Mouse (Mus musculus): ENCODE measurements around the gene Clcc1. TPM values are rescaled to one million over a fixed set of nuclear protein-coding genes. Genes with fewer than 3 reads are reported as not detected.

Gene Clcc1
- polyA plus RNA-seq, 1 experiment from 2014 or later = 43.5 TPM

GRCm38 (mm10) chr3:108701256-108701655, 47.5 kb downstream of the Clcc1 start:
- H3K4me3 ChIP-seq = no peak overlapping the region
- 65% methylated on average over 1 of the region's 1 CpGs for WGBS
- H3K9ac ChIP-seq = no peak overlapping the region
- no peak for ATAC-seq (ENCODE audit: extremely low read depth, insufficient number of reproducible peaks, low FRiP score, low TSS enrichment)
- H3K4me2 ChIP-seq = no peak overlapping the region
- no peaks in the 10 kb centered on the region for H3K9me3 ChIP-seq
- no peaks in the 10 kb centered on the region for H3K27me3 ChIP-seq (replicated peaks)
- no peak overlapping the region for H3K27ac ChIP-seq (replicated peaks)
- no peaks in the 10 kb centered on the region for H3K4me1 ChIP-seq
- peaks cover 60% of the 10 kb centered on the region for H3K36me3 ChIP-seq

GRCm38 (mm10) chr3:108702789-108703188, 49.1 kb downstream of the Clcc1 start:
- Histone ChIP-seq H3K4me3 (no peak overlapping the region), H3K4me2 (no peak overlapping the region), H3K9me3 (no peaks in the 10 kb centered on the region), H3K27ac (replicated peaks) (no peak overlapping the region), H3K36me3 (peaks cover 46% of the 10 kb centered on the region), H3K4me1 (no peaks in the 10 kb centered on the region), H3K27me3 (replicated peaks) (no peaks in the 10 kb centered on the region), H3K9ac (no peak overlapping the region)
- no peak for ATAC-seq (ENCODE audit: extremely low read depth, insufficient number of reproducible peaks, low FRiP score, low TSS enrichment)
- 93% methylated on average over 8 of the region's 8 CpGs for WGBS

DNA sequence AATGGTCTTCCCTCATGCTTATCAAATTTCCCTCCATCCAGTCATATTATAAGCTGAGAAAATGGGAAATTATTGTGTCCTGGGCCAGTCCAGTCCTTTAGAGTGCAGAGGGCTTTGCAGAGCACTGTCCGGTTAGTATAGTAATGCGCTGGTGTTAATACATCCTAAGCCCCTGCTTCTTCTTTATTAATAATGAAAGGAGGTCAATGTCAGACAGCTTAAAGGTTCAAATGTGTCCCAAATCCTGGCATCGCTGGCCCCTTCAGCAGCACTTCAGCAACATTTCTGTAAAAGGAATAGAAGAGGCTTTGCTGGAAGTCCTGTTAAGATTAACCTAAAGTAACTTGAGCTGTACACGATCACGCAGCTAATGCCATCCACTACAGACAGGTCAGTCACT, 57.6 kb downstream of the Clcc1 start:
- H3K27me3 ChIP-seq (replicated peaks) = no peaks in the 10 kb centered on the region
- no peaks in the 10 kb centered on the region for H3K36me3 ChIP-seq
- no peaks in the 10 kb centered on the region for H3K9me3 ChIP-seq
- ATAC-seq (ENCODE audit: extremely low read depth, insufficient number of reproducible peaks, low FRiP score, low TSS enrichment) = no peak
- 87% methylated on average over 5 of the region's 5 CpGs for WGBS
- H3K4me2 ChIP-seq = no peak overlapping the region
- H3K27ac ChIP-seq (replicated peaks) = no peak overlapping the region
- peaks cover 13% of the 10 kb centered on the region for H3K4me1 ChIP-seq
- H3K4me3 ChIP-seq = no peak overlapping the region
- no peak overlapping the region for H3K9ac ChIP-seq

DNA sequence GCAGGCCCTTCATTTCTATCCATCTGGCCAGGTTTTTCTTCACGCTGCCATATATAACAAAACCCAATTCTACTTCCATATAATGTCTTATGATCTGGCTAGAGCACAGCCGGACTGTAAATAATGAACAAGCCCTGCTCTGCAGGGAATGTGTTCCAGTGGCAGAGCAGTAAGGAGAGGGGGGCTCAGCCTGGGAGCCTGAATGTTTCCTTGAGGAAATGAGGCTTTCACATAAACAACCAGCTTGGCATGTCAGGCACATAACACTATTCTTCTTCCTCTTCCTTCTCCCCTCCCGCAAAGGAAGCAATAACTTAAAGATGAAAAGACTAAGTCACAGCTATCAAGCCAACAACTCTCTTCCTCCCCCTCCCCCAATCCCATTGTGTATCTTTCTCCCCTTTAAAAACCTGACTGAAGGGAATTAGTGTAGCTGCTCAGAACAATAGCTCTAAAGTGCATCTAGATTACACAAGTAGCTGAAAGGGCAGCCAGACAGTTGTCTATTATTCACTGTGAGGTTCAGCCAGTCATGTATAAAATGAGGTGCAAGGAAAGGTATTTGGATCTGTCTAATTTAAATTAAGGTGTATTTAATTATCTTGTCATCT, 59.5 kb downstream of the Clcc1 start:
- H3K9me3 ChIP-seq = no peaks in the 10 kb centered on the region
- ATAC-seq (ENCODE audit: extremely low read depth, insufficient number of reproducible peaks, low FRiP score, low TSS enrichment) = no peak
- no peaks in the 10 kb centered on the region for H3K27me3 ChIP-seq (replicated peaks)
- H3K36me3 ChIP-seq = no peaks in the 10 kb centered on the region
- H3K9ac ChIP-seq = no peak overlapping the region
- H3K4me1 ChIP-seq = peaks cover 13% of the 10 kb centered on the region
- no peak overlapping the region for H3K4me2 ChIP-seq
- whole genome bisulfite sequencing = 60% methylated on average over 3 of the region's 3 CpGs
- no peak overlapping the region for H3K4me3 ChIP-seq
- H3K27ac ChIP-seq (replicated peaks) = no peak overlapping the region

- no peak overlapping the region for H3K9ac ChIP-seq
- ATAC-seq (ENCODE audit: extremely low read depth, insufficient number of reproducible peaks, low FRiP score, low TSS enrichment) = no peak
- WGBS = 76% methylated on average over 4 of the region's 4 CpGs
- no peaks in the 10 kb centered on the region for H3K36me3 ChIP-seq
- no peaks in the 10 kb centered on the region for H3K27me3 ChIP-seq (replicated peaks)
- no peak overlapping the region for H3K4me3 ChIP-seq
- H3K27ac ChIP-seq (replicated peaks) = no peak overlapping the region
- H3K4me2 ChIP-seq = no peak overlapping the region
- no peaks in the 10 kb centered on the region for H3K9me3 ChIP-seq
- H3K4me1 ChIP-seq = peaks cover 18% of the 10 kb centered on the region
Observed at GRCm38 (mm10) chr3:108714837-108715236, 61.1 kb downstream of the Clcc1 start.

DNA sequence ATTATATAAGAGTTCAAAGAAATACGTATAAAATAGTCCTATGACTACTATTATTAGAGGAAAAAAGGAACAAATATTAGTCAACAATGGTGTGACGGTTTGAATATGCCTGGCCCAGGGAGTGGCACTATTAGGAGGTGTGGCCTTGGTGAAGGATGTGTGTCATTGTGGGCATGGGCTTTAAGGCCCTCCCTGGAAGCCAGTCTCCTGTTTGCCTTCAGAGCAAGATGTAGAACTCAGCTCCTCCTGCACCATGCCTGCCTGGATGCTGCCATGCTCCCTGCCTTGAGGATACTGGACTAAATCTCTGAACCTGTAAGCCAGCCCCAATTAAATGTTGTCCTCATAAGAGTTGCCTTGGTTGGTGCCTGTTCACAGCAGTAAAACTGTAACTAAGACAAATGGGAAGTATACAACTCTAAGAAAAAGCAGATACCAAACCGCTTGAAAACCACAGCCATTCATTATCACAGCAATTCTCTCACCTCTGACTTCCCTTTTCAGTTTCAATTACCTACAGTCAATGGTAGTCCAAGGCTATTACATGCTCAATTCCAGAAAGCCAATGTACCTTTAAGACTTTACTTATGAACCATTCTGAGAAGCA, 64.3 kb downstream of the Clcc1 start:
- no peak overlapping the region for H3K4me2 ChIP-seq
- H3K36me3 ChIP-seq = no peaks in the 10 kb centered on the region
- no peak overlapping the region for H3K27ac ChIP-seq (replicated peaks)
- no peaks in the 10 kb centered on the region for H3K9me3 ChIP-seq
- ATAC-seq (ENCODE audit: extremely low read depth, insufficient number of reproducible peaks, low FRiP score, low TSS enrichment) = no peak
- no peak overlapping the region for H3K4me3 ChIP-seq
- WGBS = 88% methylated on average over 3 of the region's 3 CpGs
- H3K9ac ChIP-seq = no peak overlapping the region
- peaks cover 28% of the 10 kb centered on the region for H3K4me1 ChIP-seq
- no peaks in the 10 kb centered on the region for H3K27me3 ChIP-seq (replicated peaks)

DNA sequence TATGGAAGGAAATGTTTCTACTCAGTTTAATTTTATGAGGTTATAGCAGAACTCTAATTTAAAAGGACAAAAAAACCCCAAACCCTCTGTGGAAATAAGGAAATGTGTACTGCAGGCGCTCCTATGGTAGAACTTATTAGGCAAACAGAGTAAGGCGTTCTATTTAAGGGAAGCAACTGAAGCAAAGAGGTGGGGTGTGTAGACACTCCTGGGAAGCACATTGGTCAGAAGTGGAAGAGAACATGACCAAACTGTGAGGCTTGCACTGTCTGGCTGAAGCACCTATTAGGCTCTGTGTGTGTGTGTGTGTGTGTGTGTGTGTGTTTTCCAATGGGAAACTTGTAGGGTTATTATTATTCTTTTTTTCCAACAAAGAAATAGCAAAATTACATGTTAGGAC, 65.6 kb downstream of the Clcc1 start:
- WGBS = 80% methylated on average over 2 of the region's 2 CpGs
- Histone ChIP-seq H3K36me3 (no peaks in the 10 kb centered on the region), H3K4me3 (no peak overlapping the region), H3K9ac (no peak overlapping the region), H3K4me2 (no peak overlapping the region), H3K27ac (replicated peaks) (no peak overlapping the region), H3K27me3 (replicated peaks) (no peaks in the 10 kb centered on the region), H3K4me1 (peaks cover 23% of the 10 kb centered on the region), H3K9me3 (no peaks in the 10 kb centered on the region)
- ATAC-seq (ENCODE audit: extremely low read depth, insufficient number of reproducible peaks, low FRiP score, low TSS enrichment) = no peak

GRCm38 (mm10) chr3:108719761-108720160, 66.0 kb downstream of the Clcc1 start:
- WGBS = 85% methylated on average over 3 of the region's 3 CpGs
- no peak for ATAC-seq (ENCODE audit: extremely low read depth, insufficient number of reproducible peaks, low FRiP score, low TSS enrichment)
- no peak overlapping the region; the same call in 1 of the 2 replicates for H3K4me2 ChIP-seq
- H3K36me3 ChIP-seq = no peaks in the 10 kb centered on the region
- no peaks in the 10 kb centered on the region for H3K9me3 ChIP-seq
- H3K4me3 ChIP-seq = no peak overlapping the region
- no peak overlapping the region for H3K27ac ChIP-seq (replicated peaks)
- H3K9ac ChIP-seq = peak overlapping the region; percentile 52; the same call in 1 of the 2 replicates
- H3K4me1 ChIP-seq = peaks cover 23% of the 10 kb centered on the region
- no peaks in the 10 kb centered on the region for H3K27me3 ChIP-seq (replicated peaks)

DNA sequence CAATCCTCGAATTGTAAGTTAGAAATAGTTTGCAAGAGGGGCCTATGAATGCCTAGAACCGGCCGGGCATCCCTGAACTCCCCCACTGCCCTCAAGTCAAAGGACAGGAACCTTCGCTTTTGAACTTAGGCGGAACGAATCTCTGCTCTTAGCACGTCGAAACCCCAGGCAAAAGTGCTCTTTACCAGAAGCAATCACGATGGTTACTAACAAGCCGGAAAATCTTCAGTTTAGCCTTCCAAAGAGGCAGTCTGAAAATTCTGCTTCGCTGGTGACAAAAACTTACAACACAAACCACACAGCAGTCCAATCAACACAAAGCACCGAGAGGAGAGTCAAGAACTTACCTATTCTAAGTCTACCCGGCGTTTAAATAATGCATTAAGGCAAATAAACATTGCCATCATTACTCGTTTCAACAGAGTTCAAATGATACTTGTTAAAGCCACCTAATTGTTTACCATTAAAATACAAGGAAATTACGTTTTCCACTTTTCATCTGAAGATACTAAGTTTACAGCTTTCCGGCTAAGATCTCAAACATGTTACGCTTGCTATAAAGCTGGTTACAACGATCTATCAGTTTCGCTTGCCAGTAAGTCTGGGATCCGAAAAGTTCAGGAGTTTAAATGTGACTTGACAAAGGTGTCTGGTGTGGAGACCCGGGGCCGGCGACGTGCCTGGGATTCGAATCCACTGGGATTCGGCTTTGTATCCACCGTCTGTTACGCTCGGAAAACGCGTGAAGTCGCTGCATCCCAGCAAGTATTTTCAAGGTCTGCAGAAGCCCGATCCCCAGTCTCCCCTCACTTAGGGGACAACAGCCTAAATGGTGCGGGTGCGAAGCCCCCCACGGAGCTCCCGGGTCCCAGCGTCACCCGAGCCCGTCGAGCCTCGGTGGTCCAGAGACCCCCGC, 67.6 kb downstream of the Clcc1 start:
- ATAC-seq (ENCODE audit: extremely low read depth, insufficient number of reproducible peaks, low FRiP score, low TSS enrichment) = no peak
- Histone ChIP-seq H3K4me3 (peak overlapping the region; percentile 83), H3K9me3 (no peaks in the 10 kb centered on the region), H3K9ac (peak overlapping the region; percentile 97), H3K4me1 (peaks cover 20% of the 10 kb centered on the region), H3K36me3 (no peaks in the 10 kb centered on the region), H3K27ac (replicated peaks) (peak overlapping the region; percentile 91), H3K4me2 (peak overlapping the region; percentile 79), H3K27me3 (replicated peaks) (no peaks in the 10 kb centered on the region)
- 1% methylated on average over 44 of the region's 44 CpGs for WGBS

DNA sequence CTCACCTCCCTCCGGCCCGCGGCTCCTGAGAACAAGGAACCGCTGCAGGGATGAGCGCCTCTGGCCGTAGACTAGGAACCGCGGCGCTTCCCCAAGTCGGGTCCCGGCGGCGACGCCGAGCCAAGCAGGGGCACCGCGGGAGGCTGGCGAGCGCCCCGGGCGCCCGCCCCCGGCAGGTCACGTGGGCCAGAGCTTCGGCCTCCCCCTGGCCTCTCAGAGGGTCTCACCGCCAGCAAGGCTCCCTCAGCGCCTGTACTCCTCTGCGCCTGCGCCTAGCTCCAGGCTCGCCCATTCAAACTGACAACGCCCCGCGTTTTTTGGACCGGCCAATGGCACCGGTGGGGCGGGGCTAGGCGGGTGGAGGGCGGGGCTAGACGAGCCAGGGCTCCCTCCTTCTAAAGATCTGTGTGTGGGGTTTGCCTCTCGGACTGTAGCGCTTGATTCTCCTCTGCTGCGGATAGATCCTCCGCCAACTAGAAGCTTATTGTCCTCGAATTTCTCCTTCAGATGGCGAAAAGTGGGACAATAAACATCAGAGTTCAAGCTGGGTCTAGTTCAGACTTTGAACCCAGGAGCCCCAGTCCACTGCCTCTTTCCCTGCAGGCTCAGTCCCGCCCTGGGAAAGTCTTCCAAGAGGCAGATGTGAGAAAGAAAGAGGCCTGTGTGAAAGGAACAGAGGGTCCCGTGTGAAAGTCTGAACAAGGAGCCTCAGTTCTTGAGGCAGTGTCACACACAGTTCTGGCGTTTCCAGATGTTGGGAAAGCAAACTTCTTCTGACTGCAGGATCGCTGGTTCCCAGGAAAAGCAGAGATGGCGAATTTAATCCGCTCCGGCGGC, 68.5 kb downstream of the Clcc1 start, which contains the start of gene Gpsm2:
Gene Gpsm2 (minus strand): TSS at position 274 of the 837 bp plus-strand sequence.
- Histone ChIP-seq H3K9ac (peak within 1 kb of the TSS; percentile 97), H3K4me3 (peak within 1 kb of the TSS; percentile 83), H3K36me3 (no peaks in the 10 kb centered on the region), H3K9me3 (no peaks in the 10 kb centered on the region), H3K27me3 (replicated peaks) (no peaks in the 10 kb centered on the region), H3K4me2 (peak within 1 kb of the TSS; percentile 79), H3K4me1 (peaks cover 20% of the 10 kb centered on the region), H3K27ac (replicated peaks) (peak within 1 kb of the TSS; percentile 91)
- 3% methylated on average over 53 of the region's 53 CpGs for WGBS
- peak; percentile 99 for ATAC-seq (ENCODE audit: extremely low read depth, insufficient number of reproducible peaks, low FRiP score, low TSS enrichment)

DNA sequence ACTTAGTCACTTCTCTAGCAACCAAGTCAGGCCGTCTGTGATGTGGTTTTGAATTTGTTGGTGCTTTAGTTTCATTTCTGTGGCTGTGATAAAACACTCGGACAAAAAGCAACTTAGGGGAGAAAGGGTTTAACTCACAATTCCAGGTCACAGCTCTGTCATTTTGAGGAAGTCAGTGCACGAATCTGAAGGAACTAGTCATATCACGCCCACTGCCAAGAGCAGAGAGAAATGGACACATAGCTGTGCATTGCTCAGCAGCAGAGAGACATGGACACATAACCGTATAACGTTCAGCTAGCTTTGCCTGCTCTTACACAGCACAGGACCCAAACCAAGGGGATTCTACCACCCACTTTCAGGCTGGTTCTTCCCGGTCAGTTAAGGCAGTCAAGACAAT, 72.7 kb downstream of the Clcc1 start:
- no peak overlapping the region for H3K4me3 ChIP-seq
- H3K9ac ChIP-seq = no peak overlapping the region
- ATAC-seq (ENCODE audit: extremely low read depth, insufficient number of reproducible peaks, low FRiP score, low TSS enrichment) = no peak
- H3K4me1 ChIP-seq = peaks cover 6% of the 10 kb centered on the region
- H3K36me3 ChIP-seq = no peaks in the 10 kb centered on the region
- H3K27me3 ChIP-seq (replicated peaks) = no peaks in the 10 kb centered on the region
- H3K27ac ChIP-seq (replicated peaks) = no peak overlapping the region
- WGBS = 78% methylated on average over 7 of the region's 7 CpGs
- H3K9me3 ChIP-seq = no peaks in the 10 kb centered on the region
- no peak overlapping the region for H3K4me2 ChIP-seq

Measured in heart, embryonic 13.5 days (tissue).